Mouse (Mus musculus) myocyte (in vitro differentiated cells): ENCODE measurements around the gene Shh. TPM values are rescaled to one million over a fixed set of nuclear protein-coding genes. Genes with fewer than 3 reads are reported as not detected.

Experiments
- H3K27me3 ChIP-seq: one replicate; pipeline ENCODE4 v1.6.1; 2011; ENCODE audit not compliant: control insufficient read depth, insufficient read depth, insufficient read length
- H3K36me3 ChIP-seq: one replicate; pipeline ENCODE4 v1.6.1; 2011; ENCODE audit not compliant: control insufficient read depth, insufficient read depth
- H3K4me2 ChIP-seq: one replicate; pipeline ENCODE4 v1.6.1; 2011; ENCODE audit warnings: low read depth, control low read depth
- H3K4me3 ChIP-seq: one replicate; pipeline ENCODE4 v1.5.1; 2011; ENCODE audit warnings: mild to moderate bottlenecking, control low read depth, moderate library complexity
- H3K79me2 ChIP-seq: one replicate; pipeline ENCODE4 v1.6.1; 2011; ENCODE audit not compliant: control insufficient read depth, insufficient read depth
- H3ac ChIP-seq: one replicate; pipeline ENCODE4 v1.6.1; 2011; ENCODE audit not compliant: control insufficient read depth, insufficient read length
- CEBPB ChIP-seq: IDR thresholded peaks from 2 replicates; pipeline ENCODE4 v1.6.1; 2011; ENCODE audit warnings: mild to moderate bottlenecking, moderate library complexity; ENCODE audit not compliant: poor library complexity, insufficient read depth, severe bottlenecking
- E2F4 ChIP-seq: IDR thresholded peaks from one replicate; pipeline ENCODE4 v1.6.1; 2011; ENCODE audit warnings: mild to moderate bottlenecking, control low read depth, moderate library complexity; ENCODE audit not compliant: insufficient read depth
- MAX ChIP-seq: IDR thresholded peaks from one replicate; pipeline ENCODE4 v1.6.1; 2011; ENCODE audit warnings: low read depth, mild to moderate bottlenecking, control low read depth
- MYOD1 ChIP-seq, 3 experiments: IDR thresholded peaks; one replicate each; pipeline ENCODE4 v1.6.1; 2011; ENCODE audit warnings: control low read depth in 2 of 3, low read depth in 2 of 3, mild to moderate bottlenecking in 2 of 3, moderate library complexity in 1 of 3; ENCODE audit not compliant: insufficient read length in 2 of 3, control insufficient read depth in 1 of 3
- MYOG ChIP-seq, 3 experiments: IDR thresholded peaks; one replicate each; pipeline ENCODE4 v1.6.1; 2011; ENCODE audit warnings: control low read depth in 2 of 3, low read depth in 2 of 3, mild to moderate bottlenecking in 2 of 3; ENCODE audit not compliant: insufficient read length in 2 of 3, control insufficient read depth in 1 of 3, insufficient read depth in 1 of 3
- POLR2A ChIP-seq: IDR thresholded peaks from one replicate; pipeline ENCODE4 v1.6.1; 2011; ENCODE audit warnings: low read depth, mild to moderate bottlenecking, control low read depth, moderate library complexity; ENCODE audit not compliant: insufficient read length
- POLR2AphosphoS2 ChIP-seq: IDR thresholded peaks from one replicate; pipeline ENCODE4 v1.6.1; 2011; ENCODE audit warnings: low read depth, control low read depth; ENCODE audit not compliant: insufficient read length
- REST ChIP-seq: IDR thresholded peaks from one replicate; pipeline ENCODE4 v1.6.1; 2011; ENCODE audit warnings: mild to moderate bottlenecking, control low read depth, moderate library complexity; ENCODE audit not compliant: insufficient read depth, insufficient read length
- SRF ChIP-seq: IDR thresholded peaks from one replicate; pipeline ENCODE4 v1.6.1; 2011; ENCODE audit warnings: low read depth; ENCODE audit not compliant: control insufficient read depth, insufficient read length
- TCF12 ChIP-seq: IDR thresholded peaks from one replicate; pipeline ENCODE4 v1.6.1; 2011; ENCODE audit warnings: mild to moderate bottlenecking, control low read depth; ENCODE audit not compliant: poor library complexity, insufficient read depth, severe bottlenecking
- TCF3 ChIP-seq: IDR thresholded peaks from one replicate; pipeline ENCODE4 v1.6.1; 2011; ENCODE audit warnings: low read depth, control low read depth; ENCODE audit not compliant: insufficient read length
- USF1 ChIP-seq: IDR thresholded peaks from one replicate; pipeline ENCODE4 v1.6.1; 2011; ENCODE audit warnings: low read depth, mild to moderate bottlenecking, control low read depth, moderate library complexity
- polyA plus RNA-seq: library from polyadenylated mRNA; unstranded; fragments of >200 nt; fragmentation: generic; extraction: Trizol; gene quantifications from one replicate; pipeline ENCODE4 v1.2.1, GENCODE M21; 2012; ENCODE audit warnings: missing spikeins

Shh gene
- polyA plus RNA-seq, 1 experiment: not detected

- TF ChIP-seq E2F4 (no peak), TCF12 (no peak), MYOG (IDR thresholded peaks at IDR 0.05; ENCODE audit: control insufficient read depth in 1 of 3, insufficient read depth in 1 of 3, insufficient read length in 2 of 3, low read depth in 2 of 3) (no peak), POLR2A (no peak), POLR2AphosphoS2 (no peak), REST (no peak), TCF3 (no peak), CEBPB (no peak), USF1 (no peak), MAX (no peak), MYOD1 (IDR thresholded peaks at IDR 0.05; ENCODE audit: control insufficient read depth in 1 of 3, insufficient read length in 2 of 3, low read depth in 2 of 3) (no peak)
- no peaks in the 10 kb centered on the region for H3K36me3 ChIP-seq
- no peaks in the 10 kb centered on the region for H3K79me2 ChIP-seq
- H3K27me3 ChIP-seq: no peaks in the 10 kb centered on the region
- no peak overlapping the region for H3K4me3 ChIP-seq
- H3ac ChIP-seq: no peak overlapping the region
- no peak overlapping the region for H3K4me2 ChIP-seq
These were observed 16.7 kb downstream of the Shh start for GRCm38 (mm10) chr5:28450126-28450890.

- no peak for TF ChIP-seq POLR2AphosphoS2
- TF ChIP-seq E2F4: no peak
- TF ChIP-seq TCF3: no peak
- TF ChIP-seq MAX: no peak
- TF ChIP-seq MYOG (IDR thresholded peaks at IDR 0.05; ENCODE audit: control insufficient read depth in 1 of 3, insufficient read depth in 1 of 3, insufficient read length in 2 of 3, low read depth in 2 of 3): no peak
- TF ChIP-seq REST: no peak
- TF ChIP-seq CEBPB: no peak
- TF ChIP-seq POLR2A: no peak
- no peak for TF ChIP-seq USF1
These were observed 41.1 kb downstream of the Shh start for GRCm38 (mm10) chr5:28425926-28426325.

GRCm38 (mm10) chr5:28423781-28424180, 43.3 kb downstream of the Shh start:
- Histone ChIP-seq H3K36me3 (no peaks in the 10 kb centered on the region), H3K4me2 (no peak overlapping the region)

More at GRCm38 (mm10) chr5:28425926-28426325, 41.1 kb downstream of the Shh start:
- Histone ChIP-seq H3K4me3 (no peak overlapping the region), H3ac (no peak overlapping the region), H3K4me2 (no peak overlapping the region), H3K79me2 (no peaks in the 10 kb centered on the region), H3K27me3 (no peaks in the 10 kb centered on the region), H3K36me3 (no peaks in the 10 kb centered on the region)

GRCm38 (mm10) chr5:28419640-28420265, 47.3 kb downstream of the Shh start:
- Histone ChIP-seq H3K4me3 (no peak overlapping the region), H3K36me3 (peaks cover 6% of the 10 kb centered on the region)

More at GRCm38 (mm10) chr5:28423781-28424180, 43.3 kb downstream of the Shh start:
- no peak overlapping the region for H3K4me3 ChIP-seq
- H3ac ChIP-seq: no peak overlapping the region
- H3K79me2 ChIP-seq: no peaks in the 10 kb centered on the region
- H3K27me3 ChIP-seq: no peaks in the 10 kb centered on the region
- TF ChIP-seq USF1 (no peak), REST (no peak), TCF12 (no peak), MYOG (IDR thresholded peaks at IDR 0.05; ENCODE audit: control insufficient read depth in 1 of 3, insufficient read depth in 1 of 3, insufficient read length in 2 of 3, low read depth in 2 of 3) (no peak), POLR2A (no peak), MYOD1 (IDR thresholded peaks at IDR 0.05; ENCODE audit: control insufficient read depth in 1 of 3, insufficient read length in 2 of 3, low read depth in 2 of 3) (no peak), POLR2AphosphoS2 (no peak), TCF3 (no peak), E2F4 (no peak), MAX (no peak), CEBPB (no peak), SRF (no peak)

More at GRCm38 (mm10) chr5:28419640-28420265, 47.3 kb downstream of the Shh start:
- TF ChIP-seq TCF12 (no peak), MYOD1 (IDR thresholded peaks at IDR 0.05; ENCODE audit: control insufficient read depth in 1 of 3, insufficient read length in 2 of 3, low read depth in 2 of 3) (no peak), POLR2AphosphoS2 (no peak), SRF (no peak), USF1 (no peak), POLR2A (no peak), MAX (no peak), E2F4 (no peak), REST (no peak), CEBPB (no peak), TCF3 (no peak), MYOG (IDR thresholded peaks at IDR 0.05; ENCODE audit: control insufficient read depth in 1 of 3, insufficient read depth in 1 of 3, insufficient read length in 2 of 3, low read depth in 2 of 3) (no peak)
- H3K4me2 ChIP-seq: no peak overlapping the region
- H3ac ChIP-seq: no peak overlapping the region
- no peaks in the 10 kb centered on the region for H3K27me3 ChIP-seq
- H3K79me2 ChIP-seq: no peaks in the 10 kb centered on the region
